Mouse (Mus musculus) spleen, postnatal 14 days (tissue): ENCODE results near the gene Hist2h2ac.
"Not testable (repeated sequence)": the region's sequence is repeated elsewhere in the genome, so short reads cannot be mapped to it uniquely, and the experiment has no call there.

ENCODE experiments used
- DNase-seq, 2 experiments: peaks; one replicate each; pipeline ENCODE4 v3.0.0; 2021 to 2022; ENCODE audit warnings: low spot score in 2 of 2

The Hist2h2ac gene

DNA sequence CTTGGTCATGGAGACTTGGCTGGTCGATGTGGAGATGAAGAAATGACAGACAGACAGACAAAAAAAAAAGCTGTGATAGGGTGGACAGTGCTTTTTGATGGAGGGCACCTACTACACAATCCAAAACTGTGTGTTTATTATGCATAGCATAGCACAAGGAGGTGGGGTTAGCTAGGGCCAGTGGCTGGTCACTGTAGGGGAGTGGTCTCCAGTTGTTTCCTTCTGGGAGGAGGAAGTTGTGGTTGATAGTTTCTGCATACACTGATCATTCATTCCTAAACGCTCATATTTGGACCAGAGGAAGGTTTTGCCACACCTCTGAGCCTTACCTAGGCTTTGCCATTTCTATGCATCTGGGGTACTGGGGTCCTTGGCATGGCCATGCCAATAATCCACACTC, 9.7 kb upstream of the Hist2h2ac start:
- DNase-seq = no peak

- no peak for DNase-seq
Observed at GRCm38 (mm10) chr3:96228828-96229227, 8.1 kb upstream of the Hist2h2ac start.

- no peak for DNase-seq
Observed at GRCm38 (mm10) chr3:96226695-96227648, 6.3 kb upstream of the Hist2h2ac start.

- no peak for DNase-seq
Observed at GRCm38 (mm10) chr3:96225421-96225820, 4.7 kb upstream of the Hist2h2ac start.

DNA sequence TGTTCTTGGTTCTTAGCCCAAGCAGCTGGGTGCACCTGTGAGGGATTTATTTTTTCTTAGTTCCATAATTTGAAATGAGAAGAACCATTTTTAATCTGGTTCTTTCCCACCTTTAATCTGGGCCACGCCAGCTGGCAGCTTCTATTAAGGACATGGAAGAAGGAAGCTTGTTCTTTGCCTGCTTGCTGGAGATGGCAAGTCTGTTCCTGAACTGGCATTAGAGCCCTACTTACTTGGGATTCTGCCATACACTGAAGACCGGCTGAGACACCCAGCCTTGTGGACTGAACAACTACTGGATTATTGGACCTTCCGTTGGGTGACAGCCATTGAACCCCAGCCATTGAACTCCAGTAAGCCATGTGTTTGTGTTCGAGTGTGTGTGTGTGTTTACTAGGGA, 2.1 kb upstream of the Hist2h2ac start:
- no peak for DNase-seq

- DNase-seq = peak; percentile 18 to 28
Observed at GRCm38 (mm10) chr3:96221640-96222038, 959 bp upstream of the Hist2h2ac start.

DNA sequence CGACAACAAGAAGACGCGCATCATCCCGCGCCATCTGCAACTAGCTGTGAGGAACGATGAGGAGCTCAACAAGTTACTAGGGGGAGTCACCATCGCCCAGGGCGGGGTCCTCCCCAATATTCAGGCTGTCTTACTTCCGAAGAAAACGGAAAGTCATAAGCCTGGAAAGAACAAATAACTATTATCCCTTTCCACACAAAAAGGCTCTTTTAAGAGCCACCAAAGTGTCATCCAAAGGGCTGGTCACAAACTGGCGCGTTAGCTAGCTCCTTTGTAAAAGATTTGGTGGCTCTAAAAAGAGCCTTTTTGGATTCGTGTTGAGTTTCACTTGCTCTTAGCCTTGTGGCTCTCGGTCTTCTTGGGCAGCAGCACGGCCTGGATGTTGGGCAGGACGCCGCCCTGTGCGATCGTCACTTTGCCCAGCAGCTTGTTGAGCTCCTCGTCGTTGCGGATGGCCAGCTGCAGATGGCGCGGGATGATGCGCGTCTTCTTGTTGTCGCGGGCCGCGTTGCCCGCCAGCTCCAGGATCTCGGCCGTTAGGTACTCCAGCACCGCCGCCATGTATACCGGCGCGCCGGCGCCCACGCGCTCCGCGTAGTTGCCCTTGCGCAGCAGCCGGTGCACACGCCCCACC, 432 bp downstream of the Hist2h2ac start:
- DNase-seq = not testable (repeated sequence)

- DNase-seq = peak; percentile 64 to 72
Observed at GRCm38 (mm10) chr3:96219661-96220130, 984 bp downstream of the Hist2h2ac start, which contains the start of the genes Bola1 and Hist2h2ab. TSS of gene Bola1 (minus strand) at chr3:96219709. TSS of gene Hist2h2ab (plus strand) at chr3:96219865.

GRCm38 (mm10) chr3:96219191-96219641, 1.5 kb downstream of the Hist2h2ac start:
- DNase-seq = peak in 1 of 2 experiments; percentile 37

- no peak for DNase-seq
Observed at GRCm38 (mm10) chr3:96209242-96209641, 11.4 kb downstream of the Hist2h2ac start.

DNA sequence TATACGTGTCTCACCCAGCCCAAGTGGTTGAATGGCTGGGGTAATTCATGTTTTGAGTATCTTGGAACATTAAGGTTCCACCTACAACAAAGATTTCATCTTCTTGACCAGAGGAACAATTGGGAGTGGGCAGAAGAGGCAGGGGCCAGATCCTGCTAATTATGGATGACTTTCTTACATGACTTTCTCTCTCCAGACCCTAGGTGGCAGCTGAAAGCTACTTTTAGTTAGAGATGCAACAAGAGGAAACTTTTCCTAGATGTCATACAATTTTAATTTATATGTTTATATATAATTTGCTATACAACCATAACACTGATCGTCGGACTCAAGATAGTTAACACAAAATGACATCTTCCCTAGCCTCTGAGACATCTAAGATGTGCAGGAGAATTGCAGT, 12.9 kb downstream of the Hist2h2ac start:
- DNase-seq = no peak

GRCm38 (mm10) chr3:96199731-96200130, 20.9 kb downstream of the Hist2h2ac start:
- no peak for DNase-seq

DNA sequence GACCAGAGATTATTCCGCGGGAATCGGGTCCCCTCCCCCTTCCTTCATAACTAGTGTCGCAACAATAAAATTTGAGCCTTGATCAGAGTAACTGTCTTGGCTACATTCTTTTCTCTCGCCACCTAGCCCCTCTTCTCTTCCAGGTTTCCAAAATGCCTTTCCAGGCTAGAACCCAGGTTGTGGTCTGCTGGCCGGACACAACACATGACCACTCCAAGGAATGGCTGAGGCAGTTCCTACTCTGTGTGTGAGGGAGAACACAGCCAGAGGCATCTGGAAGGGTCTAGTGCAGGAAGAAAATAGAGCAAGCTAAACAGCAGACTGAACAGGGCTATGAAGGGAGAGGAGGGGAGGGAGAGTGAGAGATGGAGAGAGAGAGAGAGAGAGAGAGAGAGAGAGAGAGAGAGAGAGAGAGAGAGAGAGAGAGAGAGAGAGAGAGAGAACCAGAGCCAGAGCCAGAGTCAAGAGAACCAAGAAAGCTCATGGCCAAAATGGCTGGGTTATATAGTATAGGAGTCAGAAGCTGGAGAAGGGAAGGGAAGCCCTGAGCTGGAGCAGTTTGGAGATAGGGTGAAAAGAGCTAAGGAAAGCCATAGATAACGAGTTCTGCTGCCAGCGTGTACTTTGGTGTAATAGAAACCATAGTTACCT, 22.0 kb downstream of the Hist2h2ac start:
- DNase-seq = not testable (repeated sequence)

DNA sequence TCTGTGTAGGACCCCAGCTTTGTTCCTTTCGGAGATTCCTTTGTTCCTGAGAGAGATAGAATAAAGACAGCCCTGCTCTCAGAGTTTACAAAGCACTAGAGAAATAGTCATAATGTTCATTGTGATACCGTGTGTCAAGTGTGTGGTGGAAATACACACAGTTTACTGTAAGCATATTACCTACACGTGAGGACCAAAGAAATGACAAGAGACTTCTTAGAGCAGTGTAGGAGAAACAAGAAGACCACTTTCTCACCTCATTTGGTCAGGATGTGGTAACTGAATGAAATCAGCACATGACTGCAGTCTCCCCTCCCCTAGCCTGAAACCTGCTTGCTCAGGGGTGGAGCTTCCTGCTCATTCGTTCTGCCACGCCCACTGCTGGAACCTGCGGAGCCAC, 22.5 kb downstream of the Hist2h2ac start:
- no peak for DNase-seq

- DNase-seq = peak; percentile 68 to 77
Observed at GRCm38 (mm10) chr3:96197129-96197749, 23.4 kb downstream of the Hist2h2ac start.

- DNase-seq = no peak
Observed at GRCm38 (mm10) chr3:96196437-96197128, 24.1 kb downstream of the Hist2h2ac start.

GRCm38 (mm10) chr3:96195616-96196313, 24.9 kb downstream of the Hist2h2ac start:
- DNase-seq = no peak

- no peak for DNase-seq
Observed at GRCm38 (mm10) chr3:96194966-96195365, 25.7 kb downstream of the Hist2h2ac start.

DNA sequence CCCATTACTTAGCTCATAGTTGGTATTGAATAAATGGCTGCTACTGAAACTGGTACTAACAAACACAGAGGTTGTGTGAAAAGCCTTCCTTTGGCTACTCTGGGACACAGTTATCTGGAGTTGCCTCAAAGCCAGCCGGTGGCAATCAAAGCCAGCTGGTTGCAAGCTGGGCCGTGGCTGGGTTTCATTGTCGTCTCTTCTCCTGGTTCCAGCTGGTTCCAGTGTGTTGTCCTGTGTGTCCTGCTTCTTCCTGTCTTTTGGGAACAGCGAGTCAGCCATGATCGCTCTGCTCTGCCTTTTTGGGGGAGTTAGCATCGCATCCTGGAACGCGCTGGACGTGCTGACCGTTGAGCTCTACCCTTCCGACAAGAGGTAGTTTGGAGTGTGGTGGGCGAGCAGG, 27.7 kb downstream of the Hist2h2ac start:
- DNase-seq = no peak

- no peak for DNase-seq
Observed at GRCm38 (mm10) chr3:96182382-96182776, 38.3 kb downstream of the Hist2h2ac start.
